Mouse (Mus musculus) neural tube, embryonic 15.5 days (tissue): ENCODE data around the gene Ap3d1. TPM values are rescaled to one million over a fixed set of nuclear protein-coding genes. Genes with fewer than 3 reads are reported as not detected.
A peak's percentile ranks its signal among the peaks of the same experiment; 100 is the strongest.

Source experiments
- ATAC-seq: fragments of 200-750 bp; cut with Nextera tagmentation; 2 replicates; pipeline ENCODE4 v1.8.0; 2017; ENCODE audit warnings: mild to moderate bottlenecking, moderate TSS enrichment, moderate library complexity; ENCODE audit not compliant: low FRiP score
- H3K27ac ChIP-seq: fragments of 300-500 bp; sonication (generic); replicated peaks from 2 replicates; pipeline ENCODE4 v1.5.1; 2015; ENCODE audit warnings: mild to moderate bottlenecking, inconsistent platforms
- H3K27me3 ChIP-seq: fragments of 300-500 bp; sonication (generic); replicated peaks from 2 replicates; pipeline ENCODE4 v1.6.1; 2015; ENCODE audit warnings: inconsistent platforms
- H3K36me3 ChIP-seq: fragments of 300-500 bp; sonication (generic); 2 replicates; pipeline ENCODE4 v1.6.1; 2015; ENCODE audit warnings: inconsistent platforms
- H3K4me1 ChIP-seq: fragments of 300-500 bp; sonication (generic); 2 replicates; pipeline ENCODE4 v1.6.1; 2015; ENCODE audit warnings: inconsistent platforms
- H3K4me2 ChIP-seq: fragments of 300-500 bp; sonication (generic); 2 replicates; pipeline ENCODE4 v1.6.1; 2015; ENCODE audit warnings: inconsistent platforms, mild to moderate bottlenecking, moderate library complexity
- H3K4me3 ChIP-seq: fragments of 300-500 bp; sonication (generic); replicated peaks from 2 replicates; pipeline ENCODE4 v1.5.1; 2015; ENCODE audit warnings: mild to moderate bottlenecking, inconsistent platforms
- H3K9ac ChIP-seq: fragments of 300-500 bp; sonication (generic); replicated peaks from 2 replicates; pipeline ENCODE4 v1.6.1; 2015; ENCODE audit warnings: mild to moderate bottlenecking, inconsistent platforms
- H3K9me3 ChIP-seq: fragments of 300-500 bp; sonication (generic); replicated peaks from 2 replicates; pipeline ENCODE4 v1.6.1; 2016; ENCODE audit warnings: inconsistent platforms
- WGBS: fragments of 180-500 bp; shearing (Covaris S2); methylation state at CpG from one replicate; pipeline ENCODE4 v1.1.7; 2015; ENCODE audit warnings: mixed read lengths; 5-methylcytosine and 5-hydroxymethylcytosine counted together
- polyA plus RNA-seq: library from polyadenylated mRNA; unstranded; fragments of >200 nt; fragmentation: Nextera tagmentation; extraction: Ambion mirVana; gene quantifications from 2 replicates; pipeline ENCODE4 v1.2.1, GENCODE M21; 2015

The Ap3d1 gene
- polyA plus RNA-seq, 1 experiment from 2014 or later = 115 TPM

DNA sequence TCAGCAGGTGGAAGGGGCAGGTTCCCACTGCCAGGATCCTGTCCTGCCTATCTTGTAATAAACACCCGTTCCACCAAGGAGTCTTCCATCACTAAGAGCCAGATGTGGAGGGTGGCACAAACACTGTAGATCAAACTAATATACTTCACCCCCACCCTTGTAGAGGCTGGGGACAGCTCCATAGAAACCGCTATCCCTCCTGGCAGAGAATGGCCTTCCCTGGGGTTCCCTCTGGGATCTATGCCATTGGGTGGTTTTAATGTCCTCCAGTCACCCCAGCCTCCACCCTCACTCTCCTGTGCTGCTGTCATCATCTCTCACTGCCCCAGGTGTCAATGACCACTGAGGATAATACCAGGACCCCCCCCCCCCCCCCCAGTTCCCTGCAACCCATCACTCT, 71.5 kb downstream of the Ap3d1 start:
- H3K9me3 ChIP-seq = no peaks in the 10 kb centered on the region
- H3K4me3 ChIP-seq = no peak overlapping the region
- no peak for ATAC-seq
- H3K27me3 ChIP-seq = no peaks in the 10 kb centered on the region
- no peak overlapping the region for H3K9ac ChIP-seq
- H3K4me2 ChIP-seq = no peak overlapping the region
- H3K36me3 ChIP-seq = peaks cover 64% of the 10 kb centered on the region
- H3K27ac ChIP-seq = no peak overlapping the region
- peaks cover 57% of the 10 kb centered on the region for H3K4me1 ChIP-seq
- WGBS = 90% methylated on average over 2 of the region's 2 CpGs

DNA sequence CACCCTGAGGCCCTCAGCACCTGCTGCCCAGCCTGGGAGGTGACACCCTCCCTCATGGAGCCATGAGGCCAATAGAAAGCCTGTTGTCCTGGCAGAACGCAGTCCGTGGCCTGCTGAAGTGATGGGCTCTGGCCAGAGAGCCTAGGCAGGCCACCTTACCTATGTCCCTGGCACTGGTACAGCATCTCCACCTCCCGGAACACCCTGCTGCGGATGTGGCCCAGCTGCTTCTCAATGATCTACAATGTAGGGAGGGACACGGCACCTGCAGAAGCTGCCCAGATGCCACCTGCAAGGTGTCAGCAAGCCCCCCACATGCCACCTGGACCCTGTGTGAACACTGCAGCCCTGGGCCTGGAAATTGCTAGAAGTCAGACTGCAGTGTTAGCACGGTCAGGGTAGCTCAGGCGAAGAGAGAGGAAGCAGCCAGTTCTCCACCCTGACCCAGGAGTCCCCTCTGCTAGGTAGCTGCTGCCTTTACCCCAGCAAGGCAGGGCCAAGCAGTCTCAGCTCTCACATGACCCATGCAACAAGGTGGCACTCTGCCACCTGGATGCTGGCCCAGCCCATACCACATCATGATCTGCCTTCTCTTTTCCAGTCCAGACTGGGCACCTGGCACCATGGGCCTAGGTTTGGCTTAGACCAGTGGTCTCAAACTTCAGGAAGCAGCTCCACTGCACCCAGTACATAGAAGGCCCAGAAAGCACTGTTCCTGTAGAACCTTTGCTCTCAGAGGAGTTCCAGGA, 72.2 kb downstream of the Ap3d1 start:
- H3K27ac ChIP-seq = no peak overlapping the region
- peaks cover 68% of the 10 kb centered on the region for H3K36me3 ChIP-seq
- H3K4me2 ChIP-seq = no peak overlapping the region
- 94% methylated on average over 7 of the region's 7 CpGs for WGBS
- no peak overlapping the region for H3K9ac ChIP-seq
- ATAC-seq = no peak; the same call in 1 of the 2 replicates
- peaks cover 59% of the 10 kb centered on the region for H3K4me1 ChIP-seq
- no peaks in the 10 kb centered on the region for H3K9me3 ChIP-seq
- H3K4me3 ChIP-seq = no peak overlapping the region
- no peaks in the 10 kb centered on the region for H3K27me3 ChIP-seq

DNA sequence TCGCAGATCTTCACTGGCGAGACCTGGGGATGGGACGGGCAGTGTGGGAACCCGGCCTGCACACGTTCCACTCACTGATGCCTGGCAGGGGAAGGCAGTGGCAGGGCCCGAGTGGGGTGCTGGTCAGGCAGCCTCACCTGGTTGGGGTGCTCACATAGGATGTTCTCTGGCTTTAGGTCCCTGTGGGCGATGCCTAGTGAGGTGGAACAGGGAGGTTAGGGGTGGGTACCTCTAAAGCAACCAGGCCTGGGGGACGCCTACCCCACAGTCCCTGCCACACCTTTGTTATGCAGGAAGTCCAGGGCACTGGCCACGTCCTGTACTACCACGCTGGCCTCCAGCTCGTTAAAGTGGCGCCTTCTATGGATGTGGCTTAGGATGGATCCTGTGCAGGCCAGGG, 73.0 kb downstream of the Ap3d1 start:
- no peak overlapping the region for H3K27ac ChIP-seq
- no peak for ATAC-seq
- H3K9ac ChIP-seq = no peak overlapping the region
- H3K9me3 ChIP-seq = no peaks in the 10 kb centered on the region
- 95% methylated on average over 12 of the region's 12 CpGs for WGBS
- H3K27me3 ChIP-seq = no peaks in the 10 kb centered on the region
- no peak overlapping the region for H3K4me2 ChIP-seq
- no peak overlapping the region for H3K4me3 ChIP-seq
- peaks cover 55% of the 10 kb centered on the region for H3K4me1 ChIP-seq
- peaks cover 68% of the 10 kb centered on the region for H3K36me3 ChIP-seq

GRCm38 (mm10) chr10:80668614-80669013, 73.5 kb downstream of the Ap3d1 start:
- no peak overlapping the region for H3K9ac ChIP-seq
- ATAC-seq = no peak
- H3K36me3 ChIP-seq = peaks cover 68% of the 10 kb centered on the region
- H3K4me2 ChIP-seq = no peak overlapping the region
- no peaks in the 10 kb centered on the region for H3K9me3 ChIP-seq
- no peaks in the 10 kb centered on the region for H3K27me3 ChIP-seq
- no peak overlapping the region for H3K4me3 ChIP-seq
- WGBS = 82% methylated on average over 11 of the region's 11 CpGs
- peaks cover 51% of the 10 kb centered on the region for H3K4me1 ChIP-seq
- H3K27ac ChIP-seq = no peak overlapping the region

GRCm38 (mm10) chr10:80666837-80667412, 75.1 kb downstream of the Ap3d1 start:
- no peak overlapping the region for H3K4me2 ChIP-seq
- no peaks in the 10 kb centered on the region for H3K9me3 ChIP-seq
- H3K36me3 ChIP-seq = peaks cover 66% of the 10 kb centered on the region
- no peak overlapping the region for H3K9ac ChIP-seq
- no peaks in the 10 kb centered on the region for H3K27me3 ChIP-seq
- no peak overlapping the region for H3K4me3 ChIP-seq
- peaks cover 35% of the 10 kb centered on the region for H3K4me1 ChIP-seq
- H3K27ac ChIP-seq = no peak overlapping the region
- ATAC-seq = no peak
- 86% methylated on average over 19 of the region's 19 CpGs for WGBS

DNA sequence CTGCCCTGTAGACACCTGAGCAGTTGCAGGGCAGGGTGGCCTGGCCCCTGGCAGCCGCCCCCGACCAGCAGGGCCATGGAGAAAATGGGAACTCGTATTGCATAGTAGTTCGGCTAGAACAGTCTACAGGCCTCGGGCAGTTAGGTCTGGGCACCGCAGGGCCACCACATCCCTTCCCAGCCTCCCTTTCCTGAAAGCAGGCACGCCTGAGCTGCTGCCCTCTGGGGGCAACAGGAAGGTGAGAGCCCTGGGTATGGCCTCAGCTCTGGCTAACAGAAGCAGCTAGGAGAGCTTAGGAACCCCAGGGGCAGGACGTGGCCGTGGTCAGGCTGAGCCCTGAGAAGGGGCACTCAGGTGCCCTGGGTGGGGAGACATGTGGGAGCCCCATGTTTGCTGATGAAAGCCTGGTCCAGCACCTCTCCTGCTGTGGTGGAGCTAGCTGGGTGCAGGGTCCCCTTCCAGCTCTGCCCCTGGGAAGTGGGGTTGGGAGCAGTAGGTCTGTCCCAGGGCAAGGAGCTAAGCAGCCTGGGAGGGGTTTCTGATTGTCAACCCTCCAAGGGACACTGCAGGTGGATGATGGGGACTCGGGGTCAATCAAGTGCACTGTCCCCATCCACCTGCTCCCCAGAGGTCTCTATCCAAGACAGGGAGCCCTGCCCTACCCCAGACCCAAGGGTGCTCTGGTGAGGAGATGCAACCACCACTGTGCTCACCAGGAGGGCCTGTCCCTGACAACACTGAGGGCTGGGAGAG, 75.9 kb downstream of the Ap3d1 start:
- H3K9ac ChIP-seq = no peak overlapping the region
- no peaks in the 10 kb centered on the region for H3K9me3 ChIP-seq
- H3K36me3 ChIP-seq = peaks cover 59% of the 10 kb centered on the region
- no peaks in the 10 kb centered on the region for H3K27me3 ChIP-seq
- H3K4me3 ChIP-seq = no peak overlapping the region
- no peak overlapping the region for H3K27ac ChIP-seq
- ATAC-seq = no peak
- H3K4me2 ChIP-seq = no peak overlapping the region
- WGBS = 80% methylated on average over 10 of the region's 10 CpGs
- peaks cover 28% of the 10 kb centered on the region; the same call in 1 of the 2 replicates for H3K4me1 ChIP-seq

- 62% methylated on average over 4 of the region's 4 CpGs for WGBS
- peak overlapping the region; percentile 60; the same call in 1 of the 2 replicates for H3K27ac ChIP-seq
- H3K36me3 ChIP-seq = peaks cover 52% of the 10 kb centered on the region
- H3K9me3 ChIP-seq = no peaks in the 10 kb centered on the region
- H3K27me3 ChIP-seq = no peaks in the 10 kb centered on the region
- no peak overlapping the region for H3K9ac ChIP-seq
- no peak overlapping the region for H3K4me3 ChIP-seq
- peaks cover 22% of the 10 kb centered on the region; the same call in 1 of the 2 replicates for H3K4me1 ChIP-seq
- no peak overlapping the region for H3K4me2 ChIP-seq
- no peak for ATAC-seq
Measured at GRCm38 (mm10) chr10:80665459-80665858, 76.6 kb downstream of the Ap3d1 start.

GRCm38 (mm10) chr10:80665016-80665380, 77.1 kb downstream of the Ap3d1 start:
- ATAC-seq = 0 out of 2 replicates have a peak, but pooled peaks have one; percentile 11
- H3K4me2 ChIP-seq = peak overlapping the region; percentile 40
- WGBS = 19% methylated on average over 10 of the region's 10 CpGs
- H3K27ac ChIP-seq = peak overlapping the region; percentile 60; the same call in 1 of the 2 replicates
- H3K9me3 ChIP-seq = no peaks in the 10 kb centered on the region
- H3K36me3 ChIP-seq = peaks cover 47% of the 10 kb centered on the region
- no peak overlapping the region for H3K9ac ChIP-seq
- H3K27me3 ChIP-seq = no peaks in the 10 kb centered on the region
- H3K4me1 ChIP-seq = peaks cover 17% of the 10 kb centered on the region; the same call in 1 of the 2 replicates
- H3K4me3 ChIP-seq = no peak overlapping the region

GRCm38 (mm10) chr10:80664197-80665015, 77.7 kb downstream of the Ap3d1 start:
- ATAC-seq = 0 out of 2 replicates have a peak, but pooled peaks have one; percentile 2
- no peaks in the 10 kb centered on the region for H3K9me3 ChIP-seq
- peaks cover 15% of the 10 kb centered on the region; the same call in 1 of the 2 replicates for H3K4me1 ChIP-seq
- no peaks in the 10 kb centered on the region for H3K27me3 ChIP-seq
- no peak overlapping the region for H3K9ac ChIP-seq
- WGBS = 43% methylated on average over 16 of the region's 16 CpGs
- H3K36me3 ChIP-seq = peaks cover 41% of the 10 kb centered on the region
- peak overlapping the region; percentile 40 for H3K4me2 ChIP-seq
- peak overlapping the region; percentile 60; the same call in 1 of the 2 replicates for H3K27ac ChIP-seq
- H3K4me3 ChIP-seq = no peak overlapping the region

DNA sequence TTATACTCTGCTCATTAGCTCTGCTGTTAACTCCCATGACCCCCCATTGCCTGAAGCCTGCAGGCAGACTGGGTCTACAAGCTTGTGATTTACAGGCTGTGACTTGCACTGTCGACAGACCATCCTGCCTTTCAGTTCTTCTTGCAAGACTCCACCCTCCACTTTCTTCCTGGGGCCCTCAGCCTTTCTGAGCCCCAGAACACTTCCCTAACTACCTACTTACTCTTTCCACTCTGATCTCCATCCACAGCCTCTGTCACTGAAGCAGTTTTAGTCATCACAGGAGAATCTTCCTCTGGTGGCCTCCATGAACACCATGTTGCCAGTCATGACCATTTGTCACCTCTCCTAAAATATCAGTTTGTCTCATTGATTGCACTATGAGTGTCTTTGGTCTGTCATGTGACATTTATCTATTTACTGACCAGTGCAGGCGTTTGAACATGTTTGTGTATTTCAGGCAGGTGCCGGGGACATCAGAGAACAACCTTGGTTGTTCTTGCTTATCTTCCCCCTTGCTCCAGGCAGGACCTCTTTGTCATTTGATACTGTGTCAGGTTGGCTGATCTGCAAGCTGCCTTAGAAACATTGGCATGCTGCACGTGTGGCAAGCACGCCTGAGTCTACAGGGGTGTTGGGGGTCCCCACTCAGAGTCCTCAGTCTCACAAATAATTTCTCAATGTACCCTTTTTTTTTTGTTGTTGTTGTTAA, 78.4 kb downstream of the Ap3d1 start:
- H3K27ac ChIP-seq = no peak overlapping the region
- WGBS = 59% methylated on average over 5 of the region's 5 CpGs
- no peak for ATAC-seq

More for the DNA sequence above, 78.4 kb downstream of the Ap3d1 start:
- no peak overlapping the region for H3K4me3 ChIP-seq
- H3K4me2 ChIP-seq = no peak overlapping the region
- H3K36me3 ChIP-seq = peaks cover 33% of the 10 kb centered on the region
- H3K9ac ChIP-seq = 0 out of 2 replicates have a peak overlapping the region, but pooled peaks have one; percentile 14
- peaks cover 20% of the 10 kb centered on the region for H3K4me1 ChIP-seq
- no peaks in the 10 kb centered on the region for H3K9me3 ChIP-seq
- H3K27me3 ChIP-seq = no peaks in the 10 kb centered on the region
